Mouse (Mus musculus) liver, embryonic 11.5 days (tissue): ENCODE measurements around the gene Cnn2. TPM values are rescaled to one million over a fixed set of nuclear protein-coding genes. Genes with fewer than 3 reads are reported as not detected.

Experiments used
- ATAC-seq: fragments of 200-750 bp; cut with Nextera tagmentation; replicated peaks from 2 replicates; pipeline ENCODE4 v1.8.0; 2017; ENCODE audit warnings: moderate number of reproducible peaks, mild to moderate bottlenecking, moderate TSS enrichment, moderate library complexity; ENCODE audit not compliant: low FRiP score
- DNase-seq: peaks from one replicate; pipeline ENCODE4 v3.0.0-alpha.2; 2017; ENCODE audit warnings: low spot score
- H3K27ac ChIP-seq: fragments of 300-500 bp; sonication (generic); 2 replicates; pipeline ENCODE4 v1.5.1; 2014; ENCODE audit warnings: mild to moderate bottlenecking, low read depth, low read length, control low read depth
- H3K27me3 ChIP-seq: fragments of 300-500 bp; sonication (generic); replicated peaks from 2 replicates; pipeline ENCODE4 v1.6.1; 2014; ENCODE audit warnings: low read length, mixed read lengths; ENCODE audit not compliant: control insufficient read depth, insufficient read depth
- H3K36me3 ChIP-seq: fragments of 300-500 bp; sonication (generic); 2 replicates; pipeline ENCODE4 v1.6.1; 2014; ENCODE audit warnings: mild to moderate bottlenecking, low read length, moderate library complexity, mixed read lengths; ENCODE audit not compliant: control insufficient read depth, insufficient read depth
- H3K4me1 ChIP-seq: fragments of 300-500 bp; sonication (generic); replicated peaks from 2 replicates; pipeline ENCODE4 v1.6.1; 2014; ENCODE audit warnings: low read length, mixed read lengths; ENCODE audit not compliant: control insufficient read depth, insufficient read depth
- H3K4me2 ChIP-seq: fragments of 300-500 bp; sonication (generic); 2 replicates; pipeline ENCODE4 v1.6.1; 2014; ENCODE audit warnings: mild to moderate bottlenecking, control low read depth, moderate library complexity
- H3K4me3 ChIP-seq: fragments of 300-500 bp; sonication (generic); 2 replicates; pipeline ENCODE4 v1.5.1; 2014; ENCODE audit warnings: low read depth, low read length, control low read depth
- H3K9ac ChIP-seq: fragments of 300-500 bp; sonication (generic); 2 replicates; pipeline ENCODE4 v1.6.1; 2014; ENCODE audit warnings: low read depth, low read length, control low read depth
- H3K9me3 ChIP-seq: fragments of 300-500 bp; sonication (generic); 2 replicates; pipeline ENCODE4 v1.6.1; 2016; ENCODE audit warnings: low read length, inconsistent platforms, mixed read lengths; ENCODE audit not compliant: control insufficient read depth
- WGBS: fragments of 180-500 bp; shearing (Covaris S2); extraction: QIAGEN DNeasy Blood & Tissue Kit; methylation state at CpG from one replicate; pipeline ENCODE4 v1.1.7; 2014; 5-methylcytosine and 5-hydroxymethylcytosine counted together
- polyA plus RNA-seq: library from polyadenylated mRNA; unstranded; fragments of >200 nt; fragmentation: Nextera tagmentation; extraction: Ambion mirVana; gene quantifications from 2 replicates; pipeline ENCODE4 v1.2.1, GENCODE M21; 2014

The Cnn2 gene
- polyA plus RNA-seq, 1 experiment from 2014 or later, result 115 TPM

DNA sequence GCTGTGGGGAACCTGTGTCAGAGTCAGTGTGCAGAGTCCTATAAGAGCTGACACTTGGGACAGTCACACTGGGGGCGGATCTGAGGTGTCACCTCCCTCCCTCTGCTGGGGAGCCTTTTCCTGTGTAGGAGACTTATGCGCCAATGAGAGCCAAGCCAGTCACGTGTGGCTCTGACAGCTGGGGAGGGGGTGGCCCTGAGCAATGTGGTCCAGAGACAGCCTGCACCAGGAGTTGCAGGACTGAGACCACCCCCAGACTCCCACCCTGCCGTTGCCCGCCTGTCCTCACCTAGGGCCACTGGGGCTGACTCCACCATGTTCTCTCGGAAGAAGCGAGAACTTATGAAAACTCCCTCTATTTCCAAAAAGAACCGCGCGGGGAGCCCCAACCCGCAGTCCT is 28.1 kb downstream of the Cnn2 start, which contains the start of gene Arhgap45:
Gene Arhgap45, plus strand, starts transcription at position 143 of the 400 bp plus-strand sequence.
- DNase-seq (no peak), ATAC-seq (peak; percentile 79)
- peaks cover 39% of the 10 kb centered on the region for H3K4me1 ChIP-seq
- peak within 1 kb of the TSS; percentile 79 for H3K27ac ChIP-seq
- H3K9ac ChIP-seq, result peak within 1 kb of the TSS; percentile 69
- 46% methylated on average over 11 of the region's 11 CpGs for WGBS
- no peaks in the 10 kb centered on the region for H3K9me3 ChIP-seq
- H3K27me3 ChIP-seq, result peaks cover 21% of the 10 kb centered on the region
- H3K4me3 ChIP-seq, result peak within 1 kb of the TSS; percentile 66
- peak within 1 kb of the TSS; percentile 84 for H3K4me2 ChIP-seq
- peaks cover 2% of the 10 kb centered on the region; the same call in 1 of the 2 replicates for H3K36me3 ChIP-seq

GRCm38 (mm10) chr10:80016931-80017330 is 28.5 kb downstream of the Cnn2 start:
- Histone ChIP-seq H3K27me3 (peaks cover 21% of the 10 kb centered on the region), H3K4me3 (peak overlapping the region; percentile 66), H3K9ac (peak overlapping the region; percentile 69), H3K27ac (peak overlapping the region; percentile 79), H3K9me3 (no peaks in the 10 kb centered on the region), H3K36me3 (0 out of 2 replicates have a peak, but pooled peaks cover 3% of the 10 kb centered on the region), H3K4me2 (peak overlapping the region; percentile 84), H3K4me1 (peaks cover 39% of the 10 kb centered on the region)
- 58% methylated on average over 10 of the region's 10 CpGs for WGBS
- ATAC-seq (peak; percentile 22; the same call in 1 of the 2 replicates), DNase-seq (no peak)

DNA sequence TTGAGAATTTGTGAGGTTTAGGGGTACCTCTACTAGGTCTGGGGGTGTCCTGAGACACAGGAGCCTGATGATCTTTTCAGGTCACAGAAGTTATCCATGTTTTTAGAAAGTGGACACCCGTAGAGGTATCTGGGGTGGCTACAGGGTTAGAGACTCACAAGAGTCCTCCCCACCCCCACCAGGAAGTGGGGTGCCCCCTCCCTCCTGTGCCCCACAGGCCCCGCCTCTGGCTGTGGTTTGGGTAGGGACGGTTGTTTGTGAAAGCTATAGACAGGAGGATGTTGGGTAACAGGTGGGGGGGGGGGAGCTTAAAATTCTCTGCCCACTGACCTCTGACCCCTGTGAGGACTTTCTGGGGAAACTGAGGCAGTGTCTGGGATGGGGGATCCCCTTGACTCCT is 29.0 kb downstream of the Cnn2 start:
- peak; percentile 56 for ATAC-seq
- no peaks in the 10 kb centered on the region for H3K9me3 ChIP-seq
- peaks cover 21% of the 10 kb centered on the region for H3K27me3 ChIP-seq
- no peak for DNase-seq
- WGBS, result 29% methylated on average over 3 of the region's 3 CpGs
- H3K4me3 ChIP-seq, result peak overlapping the region; percentile 66
- H3K4me2 ChIP-seq, result peak overlapping the region; percentile 84
- H3K4me1 ChIP-seq, result peaks cover 39% of the 10 kb centered on the region
- H3K27ac ChIP-seq, result peak overlapping the region; percentile 90
- peaks cover 7% of the 10 kb centered on the region; the same call in 1 of the 2 replicates for H3K36me3 ChIP-seq
- peak overlapping the region; percentile 69 for H3K9ac ChIP-seq

GRCm38 (mm10) chr10:80017771-80018170 is 29.4 kb downstream of the Cnn2 start:
- Histone ChIP-seq H3K4me1 (peaks cover 39% of the 10 kb centered on the region), H3K4me3 (peak overlapping the region; percentile 66), H3K27me3 (peaks cover 21% of the 10 kb centered on the region), H3K9me3 (no peaks in the 10 kb centered on the region), H3K36me3 (peaks cover 9% of the 10 kb centered on the region; the same call in 1 of the 2 replicates), H3K9ac (peak overlapping the region; percentile 63), H3K27ac (peak overlapping the region; percentile 90), H3K4me2 (peak overlapping the region; percentile 84)
- DNase-seq (no peak), ATAC-seq (no peak)
- WGBS, result 52% methylated on average over 14 of the region's 14 CpGs

DNA sequence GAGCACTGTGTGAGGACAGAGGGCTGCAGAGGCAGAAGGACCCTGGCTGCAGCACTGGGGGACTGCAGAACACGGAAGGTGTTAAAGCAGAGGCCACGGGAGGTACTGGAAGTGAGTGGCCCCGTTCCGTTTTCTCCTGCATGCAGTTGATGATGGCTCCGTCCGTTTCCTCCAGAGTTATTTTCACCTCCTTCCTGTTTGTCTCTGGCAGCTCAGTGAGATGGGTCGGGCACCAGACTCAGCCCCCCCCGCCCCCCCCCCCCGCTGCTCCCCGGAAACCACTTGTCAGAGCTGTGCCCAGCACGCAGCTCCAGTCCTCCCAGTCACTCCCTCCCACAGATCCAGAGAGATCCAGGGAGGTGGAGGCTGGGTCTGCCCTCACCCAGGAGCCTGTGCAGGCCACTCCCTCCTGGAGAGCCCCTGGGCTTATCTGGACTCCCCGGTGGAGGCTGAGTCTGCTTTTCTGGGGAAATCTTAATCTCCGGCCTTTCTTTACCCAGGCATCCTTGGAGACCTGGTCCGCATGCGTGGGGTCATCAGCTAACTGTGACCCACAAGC is 30.4 kb downstream of the Cnn2 start:
- peak overlapping the region; percentile 67 for H3K4me2 ChIP-seq
- peaks cover 37% of the 10 kb centered on the region for H3K4me1 ChIP-seq
- peak; percentile 69 for DNase-seq
- peaks cover 9% of the 10 kb centered on the region; the same call in 1 of the 2 replicates for H3K36me3 ChIP-seq
- H3K27ac ChIP-seq, result peak overlapping the region; percentile 65
- H3K9ac ChIP-seq, result peak overlapping the region; percentile 61
- under 1% methylated on average over 15 of the region's 15 CpGs for WGBS
- peaks cover 14% of the 10 kb centered on the region for H3K27me3 ChIP-seq
- no peaks in the 10 kb centered on the region for H3K9me3 ChIP-seq
- peak; percentile 68 for ATAC-seq
- H3K4me3 ChIP-seq, result peak overlapping the region; percentile 37

DNA sequence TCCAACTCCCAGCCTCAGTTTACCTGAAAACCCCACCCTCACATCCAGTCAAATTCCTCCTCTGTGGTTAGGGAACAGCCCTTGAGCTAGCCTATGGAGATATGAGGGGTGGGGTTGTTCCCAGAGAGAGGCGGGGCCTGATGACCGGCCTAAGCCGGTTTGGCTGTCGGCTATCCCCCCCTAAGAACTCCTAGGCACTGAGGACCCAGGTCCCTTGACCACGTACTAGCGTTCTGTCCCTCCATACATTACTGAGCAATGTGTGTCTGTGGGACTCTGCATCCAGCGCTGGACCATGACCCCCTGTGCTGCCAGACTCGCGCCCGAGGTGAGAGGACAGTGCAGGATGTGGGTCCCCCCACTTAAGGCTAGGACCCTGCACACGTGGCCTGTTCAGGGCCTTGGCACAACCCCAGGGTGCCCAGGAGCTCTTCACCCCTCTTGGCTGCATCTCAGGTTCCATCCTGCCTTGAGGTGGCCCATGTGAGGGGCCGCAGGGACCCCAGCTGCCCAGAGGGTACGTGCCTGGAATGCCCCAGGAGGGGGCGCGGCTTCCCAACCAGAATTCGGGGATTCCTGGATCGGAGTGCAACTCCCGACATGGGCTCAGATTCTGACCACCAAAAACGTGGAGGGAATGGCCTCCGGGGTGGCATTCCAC is 31.2 kb downstream of the Cnn2 start:
- Histone ChIP-seq H3K4me3 (peak overlapping the region; percentile 37), H3K4me2 (peak overlapping the region; percentile 67), H3K27ac (peak overlapping the region; percentile 65), H3K9me3 (no peaks in the 10 kb centered on the region), H3K9ac (peak overlapping the region; percentile 61), H3K36me3 (peaks cover 9% of the 10 kb centered on the region; the same call in 1 of the 2 replicates), H3K27me3 (peaks cover 6% of the 10 kb centered on the region), H3K4me1 (peaks cover 45% of the 10 kb centered on the region)
- ATAC-seq (no peak; the same call in 1 of the 2 replicates), DNase-seq (no peak)
- WGBS, result 28% methylated on average over 20 of the region's 20 CpGs

GRCm38 (mm10) chr10:80020191-80020590 is 31.8 kb downstream of the Cnn2 start:
- 60% methylated on average over 11 of the region's 11 CpGs for WGBS
- H3K4me3 ChIP-seq, result peak overlapping the region; percentile 37

GRCm38 (mm10) chr10:80020603-80021319 is 32.4 kb downstream of the Cnn2 start:
- no peaks in the 10 kb centered on the region for H3K9me3 ChIP-seq
- no peaks in the 10 kb centered on the region for H3K27me3 ChIP-seq
- H3K4me2 ChIP-seq, result peak overlapping the region; percentile 67
- 85% methylated on average over 18 of the region's 18 CpGs for WGBS
- no peak overlapping the region for H3K9ac ChIP-seq
- no peak overlapping the region for H3K27ac ChIP-seq
- DNase-seq (no peak), ATAC-seq (no peak)
- peaks cover 47% of the 10 kb centered on the region for H3K4me1 ChIP-seq
- H3K36me3 ChIP-seq, result peaks cover 9% of the 10 kb centered on the region; the same call in 1 of the 2 replicates
- peak overlapping the region; percentile 37; the same call in 1 of the 2 replicates for H3K4me3 ChIP-seq

More at GRCm38 (mm10) chr10:80020191-80020590, 31.8 kb downstream of the Cnn2 start:
- peaks cover 9% of the 10 kb centered on the region; the same call in 1 of the 2 replicates for H3K36me3 ChIP-seq
- ATAC-seq, result no peak
- H3K9ac ChIP-seq, result peak overlapping the region; percentile 61
- H3K27me3 ChIP-seq, result 0 out of 2 replicates have a peak, but pooled peaks cover 3% of the 10 kb centered on the region
- peak overlapping the region; percentile 67 for H3K4me2 ChIP-seq
- peaks cover 47% of the 10 kb centered on the region for H3K4me1 ChIP-seq
- H3K9me3 ChIP-seq, result no peaks in the 10 kb centered on the region
- no peak for DNase-seq
- peak overlapping the region; percentile 65; the same call in 1 of the 2 replicates for H3K27ac ChIP-seq
